Mouse (Mus musculus) small intestine, adult 2 months (tissue): Measurements from ENCODE around the gene Eng. TPM values are rescaled to one million over a fixed set of nuclear protein-coding genes. Genes with fewer than 3 reads are reported as not detected.

Experiments used
- H3K27ac ChIP-seq: fragments of 200-500 bp; 2 replicates; pipeline ENCODE4 v1.5.1; 2012; ENCODE audit warnings: low read depth, low read length, control low read depth, inconsistent platforms; ENCODE audit not compliant: insufficient read depth
- H3K27me3 ChIP-seq: fragments of 200-500 bp; 2 replicates; pipeline ENCODE4 v1.6.1; 2012; ENCODE audit warnings: mild to moderate bottlenecking, moderate library complexity, low read length, inconsistent platforms; ENCODE audit not compliant: control insufficient read depth, insufficient read depth
- H3K36me3 ChIP-seq: fragments of 200-500 bp; 2 replicates; pipeline ENCODE4 v1.6.1; 2012; ENCODE audit warnings: mild to moderate bottlenecking, low read length, control low read depth, inconsistent platforms; ENCODE audit not compliant: control insufficient read depth, insufficient read depth
- H3K4me1 ChIP-seq: fragments of 200-500 bp; 2 replicates; pipeline ENCODE4 v1.6.1; 2012; ENCODE audit warnings: low read length, inconsistent platforms, mixed read lengths; ENCODE audit not compliant: control insufficient read depth, insufficient read depth, insufficient read length
- H3K4me3 ChIP-seq: fragments of 200-500 bp; 2 replicates; pipeline ENCODE4 v1.5.1; 2012; ENCODE audit warnings: low read depth, mild to moderate bottlenecking, control low read depth, inconsistent platforms, low read length, moderate library complexity
- CTCF ChIP-seq: fragments of 200-500 bp; IDR thresholded peaks from 2 replicates; pipeline ENCODE4 v1.5.1; 2012; ENCODE audit warnings: low read depth, mild to moderate bottlenecking, control low read depth, inconsistent platforms, low read length, moderate library complexity, mixed read lengths; ENCODE audit not compliant: insufficient replicate concordance, insufficient read length; ENCODE audit errors: extremely low read depth
- POLR2A ChIP-seq: fragments of 200-500 bp; IDR thresholded peaks from 2 replicates; pipeline ENCODE4 v1.6.1; 2012; ENCODE audit warnings: low read depth, mild to moderate bottlenecking, control low read depth, inconsistent platforms, low read length, moderate library complexity
- WGBS: fragments of 180-500 bp; shearing (Covaris S2); methylation state at CpG from one replicate; pipeline ENCODE4 v1.1.7; 2018; 5-methylcytosine and 5-hydroxymethylcytosine counted together
- polyA plus RNA-seq: library from polyadenylated mRNA; depleted of rRNA; stranded (reverse); fragments of >200 nt; gene quantifications from 2 replicates; pipeline ENCODE4 v1.2.3, GENCODE M21; 2012

Gene Eng
- polyA plus RNA-seq, 1 experiment = 54.4 TPM

- 84% methylated on average over 14 of the region's 14 CpGs for WGBS
- Histone ChIP-seq H3K4me3 (no peak overlapping the region), H3K36me3 (peaks cover 22% of the 10 kb centered on the region; the same call in 1 of the 2 replicates), H3K4me1 (no peaks in the 10 kb centered on the region; the same call in 1 of the 2 replicates), H3K27ac (no peak overlapping the region), H3K27me3 (no peaks in the 10 kb centered on the region)
- TF ChIP-seq POLR2A (no peak), CTCF (no peak)
These were observed 36.5 kb downstream of the Eng start for GRCm38 (mm10) chr2:32682721-32683417.

- 86% methylated on average over 10 of the region's 10 CpGs for WGBS
- H3K4me3 ChIP-seq = no peak overlapping the region
- no peaks in the 10 kb centered on the region for H3K27me3 ChIP-seq
- peaks cover 24% of the 10 kb centered on the region; the same call in 1 of the 2 replicates for H3K36me3 ChIP-seq
- no peak overlapping the region for H3K27ac ChIP-seq
- no peaks in the 10 kb centered on the region; the same call in 1 of the 2 replicates for H3K4me1 ChIP-seq
- TF ChIP-seq POLR2A (no peak), CTCF (no peak)
These were observed 37.3 kb downstream of the Eng start for GRCm38 (mm10) chr2:32683701-32684100.

- TF ChIP-seq POLR2A (no peak), CTCF (no peak)
- no peak overlapping the region for H3K27ac ChIP-seq
- 90% methylated on average over 15 of the region's 15 CpGs for WGBS
- peaks cover 24% of the 10 kb centered on the region; the same call in 1 of the 2 replicates for H3K36me3 ChIP-seq
- no peak overlapping the region for H3K4me3 ChIP-seq
- H3K4me1 ChIP-seq = no peaks in the 10 kb centered on the region; the same call in 1 of the 2 replicates
- H3K27me3 ChIP-seq = no peaks in the 10 kb centered on the region
These were observed 38.5 kb downstream of the Eng start for GRCm38 (mm10) chr2:32684681-32685428.

GRCm38 (mm10) chr2:32685807-32686206 lies 39.4 kb downstream of the Eng start:
- Histone ChIP-seq H3K36me3 (peaks cover 24% of the 10 kb centered on the region; the same call in 1 of the 2 replicates), H3K27me3 (no peaks in the 10 kb centered on the region), H3K4me1 (no peaks in the 10 kb centered on the region; the same call in 1 of the 2 replicates), H3K27ac (no peak overlapping the region), H3K4me3 (no peak overlapping the region)
- WGBS = 92% methylated on average over 3 of the region's 3 CpGs
- no peak for TF ChIP-seq POLR2A
- no peak for TF ChIP-seq CTCF

GRCm38 (mm10) chr2:32686640-32687039 lies 40.2 kb downstream of the Eng start:
- Histone ChIP-seq H3K27me3 (no peaks in the 10 kb centered on the region), H3K4me1 (no peaks in the 10 kb centered on the region; the same call in 1 of the 2 replicates), H3K4me3 (no peak overlapping the region), H3K27ac (no peak overlapping the region), H3K36me3 (peaks cover 24% of the 10 kb centered on the region; the same call in 1 of the 2 replicates)
- TF ChIP-seq CTCF = no peak
- WGBS = 92% methylated on average over 6 of the region's 6 CpGs

- H3K4me3 ChIP-seq = no peak overlapping the region
- H3K27ac ChIP-seq = no peak overlapping the region
- TF ChIP-seq POLR2A = no peak
- TF ChIP-seq CTCF = no peak
- peaks cover 3% of the 10 kb centered on the region for H3K4me1 ChIP-seq
- peaks cover 24% of the 10 kb centered on the region; the same call in 1 of the 2 replicates for H3K36me3 ChIP-seq
- 95% methylated on average over 8 of the region's 8 CpGs for WGBS
- H3K27me3 ChIP-seq = no peaks in the 10 kb centered on the region
These were observed 41.2 kb downstream of the Eng start for GRCm38 (mm10) chr2:32687562-32687961.

- no peak overlapping the region for H3K4me3 ChIP-seq
- 29% methylated on average over 5 of the region's 5 CpGs for WGBS
- H3K36me3 ChIP-seq = peaks cover 20% of the 10 kb centered on the region; the same call in 1 of the 2 replicates
- no peaks in the 10 kb centered on the region for H3K27me3 ChIP-seq
- TF ChIP-seq POLR2A = no peak
- peak; percentile 100 for TF ChIP-seq CTCF
- H3K4me1 ChIP-seq = peaks cover 13% of the 10 kb centered on the region
- no peak overlapping the region for H3K27ac ChIP-seq
These were observed 43.0 kb downstream of the Eng start for GRCm38 (mm10) chr2:32689420-32689819.
